Mouse (Mus musculus) CD8-positive naive resting alpha-beta T cell, adult 2 months (primary cell): ENCODE measurements around the gene Fam71e2.

Experiments
- DNase-seq, 2 experiments: peaks; one replicate each; pipeline ENCODE4 v3.0.0; 2022; ENCODE audit warnings: low read depth in 2 of 2, low spot score in 2 of 2

Gene Fam71e2

GRCm38 (mm10) chr7:4779921-4780320 lies 8.8 kb upstream of the Fam71e2 start:
- no peak for DNase-seq

DNA sequence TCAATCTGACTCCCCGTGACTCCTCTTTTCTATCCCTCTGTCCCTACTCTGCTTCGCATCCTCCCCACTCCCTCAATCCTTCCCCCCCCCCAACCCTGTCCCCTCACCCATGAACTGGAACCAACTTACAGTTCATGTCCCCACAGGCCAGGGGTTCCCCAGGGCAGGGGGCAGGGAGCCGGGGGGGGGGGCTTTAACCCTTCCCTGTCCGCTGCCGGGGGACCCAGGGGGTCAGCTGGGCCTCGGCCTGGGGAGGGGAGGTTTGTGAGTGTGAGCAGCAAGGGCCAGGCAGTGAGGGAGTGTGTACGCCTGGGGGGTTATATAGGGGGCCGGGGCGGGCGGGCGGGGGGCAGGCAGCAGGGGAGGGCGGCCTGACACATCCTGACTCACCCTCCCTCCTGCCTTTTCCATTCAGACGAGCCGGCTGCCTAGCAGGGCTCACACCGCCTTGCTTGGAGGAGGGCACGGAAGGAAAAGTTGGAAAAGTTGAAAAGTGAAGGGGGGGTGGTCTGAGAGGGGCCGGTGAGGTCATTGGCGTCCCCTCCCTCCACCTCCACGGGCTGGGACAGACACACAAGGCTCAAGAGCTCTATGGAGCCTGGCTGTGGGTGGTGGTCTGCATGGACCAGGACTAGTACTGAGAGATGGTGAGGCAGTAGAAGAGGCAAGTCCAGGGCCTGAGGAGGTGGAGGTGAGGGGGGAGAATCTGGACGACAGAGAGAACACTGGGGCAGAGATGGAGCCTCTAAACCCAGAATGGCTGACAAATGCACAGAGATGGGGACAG lies 6.9 kb upstream of the Fam71e2 start:
- DNase-seq, result no peak

DNA sequence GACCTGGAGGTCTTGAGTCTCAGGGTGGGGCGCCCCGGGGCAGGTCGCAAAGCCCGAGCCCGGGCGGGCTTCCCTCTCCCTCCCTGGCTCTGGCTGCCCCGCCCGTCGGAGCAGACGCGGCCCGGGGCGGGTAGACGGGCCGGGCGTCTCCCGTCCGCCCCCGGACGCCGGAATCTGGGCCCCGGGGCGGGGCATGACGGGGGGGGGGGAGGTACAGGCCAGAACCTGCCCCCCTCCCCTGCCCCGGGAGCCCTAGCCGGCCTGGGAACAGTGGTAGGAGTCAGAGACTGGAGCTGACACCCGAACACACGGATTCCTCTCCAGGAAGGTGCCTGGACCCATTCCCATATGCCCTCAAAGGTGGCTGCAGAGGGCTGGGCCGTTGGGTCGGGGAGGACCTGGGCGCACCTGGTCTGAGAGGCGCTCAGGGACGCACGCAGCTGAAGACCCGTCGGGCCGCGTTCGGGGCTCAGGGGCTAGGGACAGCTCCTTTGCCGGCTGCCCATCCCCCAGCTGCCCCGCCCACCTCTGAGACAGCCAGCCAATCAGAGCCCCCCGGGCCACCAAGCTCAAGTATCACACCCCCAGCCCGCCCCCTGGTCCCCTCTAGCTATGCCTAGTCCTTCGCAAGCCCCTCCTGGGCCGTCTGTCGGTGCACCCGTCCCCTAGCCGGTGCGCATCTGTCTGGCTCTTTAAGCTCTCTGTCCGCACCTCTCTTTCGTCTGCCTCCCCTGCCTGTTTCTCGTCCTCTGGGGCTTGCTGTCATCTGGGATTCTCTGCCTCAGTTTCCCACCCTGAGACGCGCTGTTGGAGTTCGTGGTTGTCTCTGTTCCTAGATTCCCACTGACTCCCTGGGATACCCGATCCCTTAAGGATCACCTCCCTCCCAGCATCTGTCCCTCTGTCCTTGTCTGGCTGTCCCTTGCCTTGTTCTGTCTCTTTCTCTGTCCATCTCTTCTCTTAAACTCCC lies 6.0 kb upstream of the Fam71e2 start:
- no peak for DNase-seq

DNA sequence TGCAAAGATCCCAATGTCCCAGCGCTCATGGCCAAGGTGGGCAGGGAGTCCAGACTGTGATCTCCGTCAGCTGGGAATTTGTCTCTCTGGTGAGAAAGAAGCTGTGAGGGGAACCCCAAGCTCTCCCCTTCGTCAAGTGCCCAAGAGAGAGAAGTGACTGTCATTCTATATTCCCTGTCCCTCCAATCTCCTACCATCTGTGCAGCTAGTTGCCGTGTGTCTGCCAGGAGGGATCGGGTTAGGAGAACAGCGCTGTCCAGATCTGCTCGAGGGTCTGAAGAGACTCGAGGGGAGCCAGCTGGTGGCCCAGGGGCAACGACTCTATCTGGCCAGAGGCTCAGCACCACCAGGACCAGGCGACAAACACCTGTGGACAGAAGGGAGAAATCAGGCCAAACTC lies 5.0 kb upstream of the Fam71e2 start:
- DNase-seq, result no peak

DNA sequence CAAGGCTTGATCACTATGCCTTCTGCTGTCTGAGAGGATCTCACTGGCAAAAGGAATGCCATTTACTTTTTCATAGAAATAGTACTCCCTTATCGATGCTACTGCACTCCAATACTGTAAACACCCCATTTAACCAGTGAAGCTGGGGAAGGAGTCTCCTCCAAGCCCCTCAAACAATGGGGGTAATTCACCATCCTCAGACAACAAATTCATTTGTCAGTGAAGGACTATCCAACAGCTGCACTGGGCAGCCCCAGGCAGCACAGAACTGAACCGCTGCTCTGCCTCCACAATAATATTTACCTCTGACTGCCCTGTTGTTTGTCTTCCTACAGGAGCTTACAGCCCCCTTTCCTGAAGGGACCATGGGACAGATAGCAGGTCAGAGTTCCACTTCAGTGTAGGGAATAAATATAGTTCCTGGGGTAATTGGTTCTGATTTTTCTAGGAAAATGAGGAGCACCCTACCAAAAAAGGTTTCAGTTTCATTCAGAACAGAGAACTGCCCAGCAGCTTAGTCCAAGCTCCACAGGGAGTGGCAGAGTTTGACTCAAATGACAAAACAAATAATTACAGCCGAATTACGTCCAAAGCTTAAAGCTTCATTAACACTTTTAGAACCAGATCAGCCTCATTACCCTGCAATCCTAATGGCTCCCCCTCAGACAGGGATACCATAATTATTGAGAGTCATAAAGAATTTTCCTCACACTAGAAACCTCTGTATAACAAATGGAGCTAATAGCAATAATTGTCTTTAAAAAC lies 6.0 kb downstream of the Fam71e2 start:
- no peak for DNase-seq

GRCm38 (mm10) chr7:4759670-4760069 lies 11.4 kb downstream of the Fam71e2 start:
- DNase-seq, result no peak

GRCm38 (mm10) chr7:4752821-4753570 lies 18.1 kb downstream of the Fam71e2 start, which contains the start of gene Cox6b2:
Cox6b2 (minus strand) TSS chr7:4753094.
- peak; percentile 35 to 54 for DNase-seq

DNA sequence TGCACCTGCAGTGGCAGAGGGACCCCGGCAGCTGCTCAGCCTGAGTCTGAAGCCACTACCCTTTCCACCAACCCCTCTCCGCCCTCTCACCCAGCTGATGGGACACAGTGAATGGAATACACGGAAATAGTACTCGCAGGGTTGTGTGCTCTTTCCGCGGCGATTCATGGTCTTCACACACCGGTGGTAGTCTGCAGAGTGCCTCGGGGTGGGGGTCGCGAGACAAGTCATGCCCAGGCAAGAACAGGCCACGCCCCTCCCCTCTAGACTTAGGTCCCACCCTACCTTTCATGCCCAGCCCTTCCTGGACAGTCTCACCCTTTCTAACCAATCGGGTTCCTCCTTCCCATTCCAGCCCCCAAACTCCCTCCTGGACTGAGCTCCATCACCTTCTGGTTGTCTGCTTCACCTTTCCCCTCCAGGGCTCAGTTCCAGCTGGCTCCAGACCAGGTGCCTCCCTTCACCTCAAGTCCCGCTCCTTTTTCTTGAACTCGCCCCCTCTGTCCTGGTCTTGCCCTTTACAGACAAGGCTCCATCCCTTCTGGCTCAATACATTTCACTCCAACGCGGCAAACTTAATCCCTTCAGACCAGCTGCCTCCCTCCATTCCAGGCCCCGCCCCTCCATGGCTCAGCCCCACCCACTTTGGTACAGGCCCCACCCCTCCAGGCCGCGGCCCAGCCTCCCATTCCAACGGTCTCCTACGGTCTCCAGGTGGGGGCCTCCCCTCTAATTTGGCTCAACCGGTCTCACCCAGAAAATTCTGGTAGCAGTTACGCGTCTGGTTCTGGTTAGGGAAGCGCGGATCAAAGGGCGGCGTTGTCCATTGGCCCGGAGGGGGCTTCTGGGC lies 18.9 kb downstream of the Fam71e2 start:
- DNase-seq, result no peak

DNA sequence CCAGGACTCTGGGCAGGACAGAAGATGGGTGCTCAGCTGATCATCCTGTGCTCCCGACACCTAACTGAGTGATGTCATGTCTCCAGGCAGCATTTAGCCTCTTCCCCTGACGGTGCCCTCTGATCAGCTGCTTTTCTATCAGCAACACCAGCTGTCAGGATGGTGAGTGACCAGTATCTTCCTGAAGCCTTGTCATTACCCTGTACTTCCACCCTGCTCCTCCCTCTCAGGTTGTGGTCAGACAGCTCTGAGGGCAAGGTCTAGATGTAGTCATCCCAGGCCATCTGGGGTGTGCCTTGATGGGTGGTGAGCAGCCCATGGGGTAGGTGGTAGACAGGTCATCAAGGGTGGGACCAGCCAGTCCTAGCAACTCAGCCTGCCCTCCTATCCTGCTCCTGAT lies 21.9 kb downstream of the Fam71e2 start:
- DNase-seq, result no peak

- DNase-seq, result no peak
These were observed 22.8 kb downstream of the Fam71e2 start for GRCm38 (mm10) chr7:4748321-4748720.

DNA sequence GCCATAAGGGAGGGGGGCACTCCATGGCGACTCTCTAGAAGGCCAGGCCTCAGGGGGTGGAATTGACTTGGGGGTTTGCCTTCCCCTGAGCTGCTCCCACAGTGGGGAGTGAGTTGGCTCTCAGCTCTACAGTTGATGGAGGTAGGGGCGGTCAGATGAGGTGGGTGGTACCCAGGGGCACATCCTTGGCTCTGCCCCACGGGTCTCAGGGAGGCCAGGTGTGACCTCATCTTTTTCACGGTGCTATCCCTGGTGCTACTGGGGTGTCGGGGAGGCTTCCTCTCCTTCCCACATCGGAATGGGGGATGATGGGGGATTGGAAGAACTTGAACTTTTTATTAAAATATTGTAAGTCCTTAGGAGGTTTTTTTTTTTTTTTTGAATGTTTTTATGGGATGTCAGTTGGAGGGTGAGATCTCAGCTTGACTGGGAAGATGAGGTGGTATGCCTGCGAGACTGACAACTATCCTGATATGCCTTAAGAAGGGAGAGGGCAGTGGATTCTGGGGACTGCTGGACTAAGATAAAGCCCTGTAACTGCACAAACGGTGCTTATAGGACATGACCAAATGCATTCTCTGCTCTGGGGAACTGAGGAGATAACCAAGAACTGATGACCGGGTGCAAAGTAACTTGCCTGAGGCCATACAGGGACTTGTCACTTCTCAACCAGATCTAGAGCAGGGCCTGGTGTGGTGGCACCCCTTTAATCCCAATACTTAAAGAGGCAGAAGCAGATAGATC lies 23.8 kb downstream of the Fam71e2 start:
- DNase-seq, result no peak

DNA sequence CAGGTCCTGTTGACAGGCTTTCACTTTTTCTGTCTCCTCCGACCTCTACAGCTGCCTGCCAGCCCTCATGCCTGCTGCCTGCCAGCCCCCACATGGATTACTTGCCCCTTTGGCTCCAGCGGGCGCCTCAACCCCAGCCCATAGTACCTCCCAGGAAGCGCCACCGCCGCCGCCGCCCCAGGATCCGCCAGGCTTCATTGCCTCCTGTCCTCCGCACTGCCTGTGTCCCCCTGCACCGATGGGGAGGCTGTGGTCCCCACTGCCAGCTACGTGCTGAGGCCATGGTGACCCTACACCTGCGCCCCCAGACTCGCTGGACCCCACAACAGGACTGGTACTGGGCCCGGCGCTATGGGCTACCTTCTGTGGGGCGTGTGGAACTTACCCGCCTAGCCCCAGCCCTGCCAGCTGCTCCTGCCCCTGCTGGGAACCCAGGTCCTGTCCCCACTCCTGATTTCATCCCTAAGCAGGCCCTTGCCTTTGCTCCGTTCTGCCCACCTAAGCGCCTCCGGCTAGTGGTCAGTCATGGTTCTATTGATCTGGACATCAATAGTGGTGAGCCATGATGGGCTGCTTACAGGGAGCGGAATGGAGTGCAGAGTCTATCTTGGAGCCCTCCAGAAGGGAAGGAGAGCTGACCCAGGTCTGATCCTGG lies 24.6 kb downstream of the Fam71e2 start:
- no peak for DNase-seq

DNA sequence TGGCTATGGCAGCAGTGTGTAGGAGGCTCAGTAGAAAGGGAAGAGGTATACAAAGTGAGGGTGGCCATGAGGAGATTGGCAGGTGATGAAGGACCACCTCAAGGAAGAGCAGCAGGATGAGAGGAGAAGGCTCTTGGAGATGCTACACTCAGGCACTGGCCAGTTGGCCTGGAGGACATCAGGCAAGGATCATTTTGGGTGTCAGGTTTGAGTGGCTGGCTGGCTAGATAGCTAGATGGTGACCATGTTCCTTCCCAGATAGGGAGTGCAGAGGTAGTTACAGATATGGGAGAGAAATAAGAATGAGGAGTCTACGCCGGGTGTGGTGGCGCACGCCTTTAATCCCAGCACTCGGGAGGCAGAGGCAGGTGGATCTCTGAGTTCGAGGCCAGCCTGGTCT lies 26.2 kb downstream of the Fam71e2 start:
- DNase-seq, result no peak

DNA sequence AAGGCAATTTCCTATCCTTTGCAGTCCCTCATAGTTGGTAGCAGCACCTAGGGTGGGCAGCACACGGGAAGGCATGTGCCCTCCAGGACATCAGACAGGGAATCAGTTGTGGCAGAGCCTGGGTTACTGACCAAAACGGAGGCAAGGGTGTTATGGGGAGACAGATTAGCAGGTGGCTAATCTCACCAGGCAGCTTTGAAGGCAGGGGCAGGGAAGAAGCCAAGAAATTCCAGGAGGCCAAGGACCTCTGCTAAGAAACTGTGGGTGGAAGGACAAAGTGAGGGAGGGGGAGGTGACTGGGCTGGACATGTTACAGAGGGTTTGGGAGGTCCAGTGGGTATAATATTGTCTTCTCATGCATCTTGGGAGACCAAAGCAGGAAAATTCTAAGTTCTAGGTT lies 27.7 kb downstream of the Fam71e2 start:
- no peak for DNase-seq

- no peak for DNase-seq
These were observed 28.7 kb downstream of the Fam71e2 start for GRCm38 (mm10) chr7:4742482-4742819.

- DNase-seq, result no peak
These were observed 29.2 kb downstream of the Fam71e2 start for GRCm38 (mm10) chr7:4741672-4742481.

GRCm38 (mm10) chr7:4741151-4741550 lies 30.0 kb downstream of the Fam71e2 start:
- DNase-seq, result no peak

DNA sequence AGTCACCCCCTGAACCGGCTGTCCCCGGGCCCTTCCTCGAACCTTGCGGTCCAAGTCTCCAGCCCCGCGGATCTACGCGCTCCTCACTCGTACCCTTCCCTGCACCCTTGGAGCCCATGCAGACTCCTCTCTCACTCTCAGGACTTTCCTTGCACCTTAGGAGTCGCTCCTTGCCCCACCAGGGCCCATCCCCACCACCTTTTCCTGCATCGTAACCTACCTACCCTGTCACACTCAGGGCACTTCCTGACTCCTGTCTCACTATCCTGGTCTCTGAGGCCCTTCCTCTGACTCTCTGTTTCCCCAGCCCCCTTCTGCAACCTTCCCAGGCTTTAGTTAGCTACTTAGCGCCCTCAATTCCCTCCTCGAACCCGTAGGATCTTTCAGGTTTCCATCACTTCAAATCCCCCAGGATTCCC lies 30.8 kb downstream of the Fam71e2 start:
- DNase-seq, result no peak
